Mouse (Mus musculus): ENCODE measurements at regions not wholly inside any gene's neighbourhood (a gene's known extent, or its start where the extent isn't known, plus 50 kb on each side); places are given as distances from the start of the nearest gene placed in this dataset.

DNA sequence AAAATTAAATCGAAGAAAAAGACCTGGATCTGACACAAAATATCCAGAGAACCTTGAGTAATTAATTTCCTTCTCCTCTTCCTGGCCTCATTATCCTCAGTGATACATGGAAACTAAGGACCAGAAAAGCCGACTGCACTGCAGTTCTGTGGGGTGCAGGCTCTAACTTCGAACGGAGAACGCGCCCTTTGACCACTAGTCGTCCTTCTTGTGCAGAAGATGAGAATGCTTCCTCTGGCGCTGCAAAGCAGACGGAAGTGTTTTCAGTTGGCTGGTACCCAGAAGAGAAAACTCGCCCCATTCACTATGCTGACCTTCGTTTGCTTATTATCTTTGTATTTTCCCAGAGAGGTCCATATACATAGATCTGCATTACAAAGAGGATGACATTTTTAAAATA, 117.7 kb downstream of the Csl start:
- peak; percentile 51 for DNase-seq (ENCODE audit: low read depth, low spot score)

DNA sequence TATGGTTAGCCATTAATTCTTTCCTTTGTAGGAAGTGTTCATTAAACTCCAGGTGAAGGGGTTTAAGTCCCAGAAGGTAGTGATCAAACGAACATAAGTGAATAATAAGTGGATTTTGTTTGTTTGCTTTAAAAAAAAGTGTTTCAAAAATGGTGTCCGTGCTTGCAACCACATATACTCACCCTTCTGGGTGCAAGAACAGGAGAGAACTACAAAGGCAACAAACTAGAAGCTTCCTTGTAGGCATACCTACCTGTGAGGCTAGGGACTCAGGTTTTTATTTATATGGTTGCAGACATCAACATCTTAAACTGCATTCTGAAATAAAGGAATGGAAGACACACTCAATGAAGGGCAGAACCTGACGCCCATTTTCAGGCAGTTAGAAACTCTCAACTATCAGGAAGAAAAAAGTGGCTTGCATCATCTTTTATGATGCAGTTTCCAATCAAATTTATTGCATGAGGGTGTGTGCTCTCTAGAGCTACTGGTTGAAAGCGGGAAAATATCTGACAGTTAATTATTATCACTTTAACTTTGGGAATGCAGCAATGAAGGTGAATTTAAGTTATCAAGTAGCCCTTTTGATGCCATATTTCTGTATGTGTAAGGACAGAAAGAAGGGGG, 117.1 kb downstream of the Csl start:
- no peak for DNase-seq (ENCODE audit: low read depth, low spot score)

DNA sequence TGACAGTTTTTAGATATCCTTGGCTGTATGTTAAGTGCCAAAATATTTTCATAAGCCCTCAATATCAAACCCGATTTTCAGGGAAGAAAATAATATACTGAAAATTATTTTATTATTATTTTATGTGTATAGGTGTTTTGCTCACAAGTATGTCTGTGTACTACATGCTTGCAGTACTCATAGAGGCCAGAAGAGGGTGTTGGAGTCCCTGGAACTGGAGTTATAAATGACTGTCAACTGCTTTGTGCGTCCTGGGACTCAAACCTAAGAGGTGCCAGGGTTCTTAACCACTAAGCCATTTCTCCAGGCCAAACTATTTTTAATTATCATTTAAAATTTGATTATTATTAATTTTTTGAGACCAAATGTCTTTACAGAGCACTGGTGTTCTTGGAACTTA, 114.5 kb downstream of the Csl start:
- peak; percentile 63 for DNase-seq (ENCODE audit: low read depth, low spot score)

DNA sequence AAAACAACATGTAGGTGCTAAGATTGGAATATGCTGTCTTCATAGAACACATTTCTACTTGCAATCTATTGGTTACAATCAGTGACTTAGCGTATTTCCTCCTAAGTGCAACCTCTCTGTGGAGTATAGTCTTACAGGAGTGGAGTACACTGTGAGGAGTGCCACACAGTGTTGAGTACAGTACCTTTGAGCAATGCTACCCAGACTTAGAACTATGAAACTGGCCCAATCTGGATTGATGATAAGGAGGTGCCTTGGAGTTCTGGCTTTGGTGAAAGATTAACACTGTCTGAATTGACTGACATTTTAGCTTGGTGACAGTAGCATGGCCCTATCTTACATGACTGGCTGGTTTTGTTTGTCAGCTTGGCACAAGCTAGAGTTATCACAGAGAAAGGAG, 107.4 kb downstream of the Csl start:
- DNase-seq (ENCODE audit: low read depth, low spot score): no peak

DNA sequence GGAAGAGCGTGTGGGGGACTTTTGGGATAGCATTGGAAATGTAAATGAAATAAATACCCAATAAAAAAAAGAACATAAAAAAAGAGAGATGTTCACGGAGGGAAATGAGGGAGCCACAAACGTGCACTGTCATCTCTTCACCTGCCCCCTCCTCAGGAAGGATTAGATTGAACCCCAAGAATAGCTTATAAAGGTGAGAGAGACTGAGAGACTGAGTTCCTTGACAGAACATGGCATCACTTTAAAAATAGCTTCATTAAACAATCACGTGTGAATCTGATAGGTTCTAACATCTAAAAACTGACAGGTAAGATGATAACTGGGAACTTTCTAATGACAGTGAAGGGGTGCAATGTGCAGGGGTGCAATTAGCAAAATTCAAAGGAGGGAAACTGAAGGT, 105.2 kb downstream of the Csl start:
- no peak for DNase-seq (ENCODE audit: low read depth, low spot score)

DNA sequence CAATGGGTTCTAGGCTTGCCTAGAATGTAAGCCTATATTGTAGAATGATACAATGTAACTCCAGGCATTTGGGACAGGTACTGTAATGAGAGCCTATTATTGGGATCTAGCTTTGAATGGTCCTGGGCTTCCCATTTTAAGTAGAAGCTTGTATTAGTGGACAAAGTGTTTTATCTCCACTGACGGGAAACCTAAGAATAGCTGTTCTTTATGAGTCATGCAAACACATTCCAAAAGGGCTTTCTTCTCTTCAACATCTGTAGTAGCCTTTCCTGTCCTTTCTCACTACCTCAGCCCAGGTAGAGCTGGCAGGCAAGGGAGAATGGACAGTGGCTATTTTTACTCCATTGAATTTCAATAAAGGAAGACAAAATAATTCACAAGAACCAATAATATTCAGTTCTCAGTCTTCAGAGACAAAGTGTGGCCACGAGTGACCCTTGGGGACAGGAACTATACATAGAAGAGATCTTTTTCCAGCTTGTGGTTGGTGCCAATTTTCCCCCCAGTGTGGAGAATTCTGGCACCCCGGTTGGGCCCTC, 82.8 kb downstream of the Csl start:
- DNase-seq (ENCODE audit: low read depth, low spot score): no peak

DNA sequence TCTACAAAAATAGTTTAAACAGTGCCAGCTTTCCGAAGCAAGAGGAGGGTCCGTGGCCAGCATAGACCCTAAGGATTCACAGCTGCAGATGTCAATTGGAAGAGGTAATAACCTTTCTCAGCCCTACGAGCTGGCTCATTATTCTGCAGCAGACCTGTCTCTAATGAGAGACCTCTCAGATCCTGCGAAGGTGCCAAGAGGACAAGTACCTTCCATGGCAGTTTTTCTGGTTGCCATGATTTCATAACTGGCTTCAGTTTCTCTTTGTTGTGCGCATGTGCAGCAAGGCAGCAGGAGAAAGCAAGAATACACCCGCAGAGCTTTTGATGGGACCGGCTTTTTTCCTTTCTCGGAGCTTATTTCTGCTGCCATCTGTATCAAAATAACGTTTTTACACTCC, 81.4 kb downstream of the Csl start:
- DNase-seq (ENCODE audit: low read depth, low spot score): no peak

DNA sequence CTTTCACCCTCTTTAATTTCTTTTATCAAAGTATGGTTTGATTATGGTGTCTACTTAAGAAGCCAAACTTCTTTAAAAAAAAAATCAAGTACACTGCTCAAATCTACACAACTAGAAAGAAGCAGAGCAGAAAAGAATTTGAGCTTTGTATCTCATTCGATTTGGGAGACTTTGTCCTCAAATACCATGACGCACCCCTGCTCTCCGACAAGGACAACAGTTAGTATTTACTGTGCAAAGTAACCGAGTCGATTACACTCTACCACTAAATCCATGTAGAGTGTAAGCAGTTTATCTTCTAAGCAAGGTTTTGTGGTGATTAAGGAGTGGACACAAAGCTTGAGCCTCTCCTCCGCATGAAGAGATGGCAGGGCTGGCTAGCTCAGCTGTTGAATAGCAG, 79.6 kb downstream of the Csl start:
- no peak for DNase-seq (ENCODE audit: low read depth, low spot score)

DNA sequence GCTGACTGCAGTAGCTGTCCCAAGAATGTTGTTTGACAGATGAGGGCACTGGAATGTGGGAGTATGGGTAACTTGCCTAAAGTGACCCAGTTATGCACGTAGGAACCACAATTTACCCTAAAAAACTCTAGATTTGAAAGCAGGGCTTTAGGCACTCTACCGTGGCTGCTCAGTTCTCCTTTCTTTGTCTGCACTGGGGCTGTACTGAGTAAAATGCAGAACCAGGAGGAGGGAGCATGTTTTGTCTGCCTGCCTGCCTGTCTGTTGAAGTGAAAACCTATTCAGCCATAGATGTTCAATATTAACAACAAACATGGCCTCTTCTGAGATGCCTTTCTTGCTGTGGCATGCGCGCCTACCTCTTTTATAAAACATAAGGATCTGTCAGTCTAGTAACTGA, 77.5 kb downstream of the Csl start:
- DNase-seq (ENCODE audit: low read depth, low spot score): no peak

DNA sequence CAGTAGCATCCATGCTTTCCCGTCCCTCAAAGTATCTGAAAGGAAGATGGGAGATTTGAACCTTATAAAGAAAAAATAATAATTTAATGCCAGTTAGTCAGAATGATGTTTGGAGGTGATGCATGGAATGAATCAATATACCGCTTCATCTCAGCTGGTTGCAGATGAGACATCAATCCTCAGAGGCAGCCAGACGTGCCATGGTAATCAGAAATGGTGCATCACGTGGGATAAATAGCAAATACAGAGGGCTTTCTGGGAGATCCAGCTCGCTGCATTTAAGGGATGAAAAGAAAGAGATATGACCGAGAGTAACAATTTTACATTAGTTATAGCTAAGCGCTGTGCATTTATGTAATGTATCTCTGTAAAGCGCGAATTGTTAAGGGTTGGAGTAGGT, 77.1 kb downstream of the Csl start:
- no peak for DNase-seq (ENCODE audit: low read depth, low spot score)

DNA sequence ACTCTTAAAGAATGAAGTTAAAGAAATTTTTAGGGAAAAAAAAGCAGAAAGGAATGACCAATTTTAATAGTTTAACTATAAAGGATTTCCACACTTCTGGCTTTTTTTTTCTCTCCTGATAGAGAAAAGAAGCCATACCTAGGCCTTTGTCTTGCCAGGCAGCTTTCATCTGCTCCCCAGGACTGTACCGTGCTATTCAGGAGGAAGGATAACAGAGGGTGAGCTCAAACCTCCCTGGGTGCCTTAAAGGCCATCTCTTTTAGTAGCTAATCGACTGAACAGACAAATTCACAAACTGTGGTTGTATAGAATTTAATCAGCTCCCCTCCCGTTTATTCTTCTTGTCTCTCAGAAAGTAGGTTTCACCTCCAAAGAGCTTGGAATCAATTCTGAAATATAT, 76.1 kb downstream of the Csl start:
- DNase-seq (ENCODE audit: low read depth, low spot score): no peak

DNA sequence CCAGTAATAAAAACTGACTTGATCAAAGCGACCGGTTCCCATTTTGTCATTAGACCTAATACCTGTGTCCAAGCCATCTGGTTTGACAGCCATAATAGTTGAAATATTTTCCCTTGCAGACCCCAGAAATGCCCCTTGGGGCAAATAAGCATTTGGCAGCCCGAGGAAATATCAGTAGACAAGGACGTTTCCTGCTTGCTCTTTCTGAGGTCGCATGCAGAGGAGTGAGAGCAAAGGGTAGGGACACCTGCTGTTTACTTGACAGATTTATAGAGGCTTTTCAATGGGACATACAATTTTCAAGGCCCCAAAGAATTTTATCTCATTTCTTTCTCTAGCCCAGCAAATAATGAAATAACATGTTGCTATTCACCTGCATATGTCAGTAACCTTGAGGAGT, 73.5 kb downstream of the Csl start:
- DNase-seq (ENCODE audit: low read depth, low spot score): no peak

DNA sequence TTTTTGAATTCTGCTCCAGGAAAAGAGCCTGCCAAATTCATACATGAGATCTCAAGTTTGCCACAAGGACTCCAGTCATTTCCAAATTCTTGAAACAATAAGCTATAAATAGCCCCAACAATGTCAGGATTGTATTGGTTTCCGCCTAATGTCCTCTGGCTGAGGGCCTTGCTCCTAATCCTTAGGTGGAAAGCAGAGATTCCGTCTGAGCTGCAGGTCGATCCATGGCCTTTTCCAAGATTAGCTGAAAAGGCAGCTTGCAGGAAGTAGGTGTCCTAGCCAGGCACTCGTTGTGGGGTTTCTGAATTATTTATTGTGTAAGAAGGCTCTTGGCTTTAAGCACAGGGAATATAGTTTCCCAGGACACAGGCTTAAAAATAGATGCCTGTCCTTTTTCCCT, 72.4 kb downstream of the Csl start:
- DNase-seq (ENCODE audit: low read depth, low spot score): no peak

DNA sequence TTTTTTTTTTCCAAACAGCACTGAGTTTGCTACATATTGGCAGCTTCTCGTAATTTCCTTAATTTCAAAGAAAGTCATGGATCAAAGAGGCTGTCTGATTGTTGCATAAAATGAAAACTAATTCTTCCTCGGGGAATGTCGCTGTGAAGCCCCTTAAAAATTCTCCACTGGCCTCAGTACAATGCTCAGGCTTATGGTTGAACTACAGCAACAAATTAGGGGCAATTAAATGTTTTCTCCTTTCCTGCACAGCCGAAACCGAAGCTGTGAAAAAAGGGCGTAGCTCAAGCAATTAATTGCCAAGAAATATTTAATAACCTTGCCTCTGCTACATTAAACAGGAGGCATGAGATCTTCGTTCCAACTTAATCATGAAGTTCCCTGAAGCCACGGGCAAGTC, 61.8 kb downstream of the Csl start:
- DNase-seq (ENCODE audit: low read depth, low spot score): no peak

DNA sequence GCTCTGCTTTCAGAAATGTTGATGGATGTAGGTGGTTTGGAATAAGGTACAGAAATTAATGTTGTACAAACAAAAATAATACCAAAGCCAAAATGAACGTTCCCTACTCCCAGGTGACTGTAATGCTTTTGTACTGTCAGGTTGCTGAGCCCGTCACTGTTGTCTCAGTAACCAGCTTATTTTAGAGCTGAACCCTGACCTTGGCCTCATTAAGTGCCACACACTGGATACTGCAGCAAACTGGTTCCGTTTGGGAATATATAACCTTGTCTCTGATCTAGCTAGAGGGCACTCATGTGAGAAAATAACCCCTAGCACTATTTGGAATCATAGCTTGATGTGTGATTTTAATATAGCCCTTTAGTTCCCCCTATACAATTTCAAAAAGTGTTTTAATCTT, 60.0 kb downstream of the Csl start:
- DNase-seq (ENCODE audit: low read depth, low spot score): no peak

DNA sequence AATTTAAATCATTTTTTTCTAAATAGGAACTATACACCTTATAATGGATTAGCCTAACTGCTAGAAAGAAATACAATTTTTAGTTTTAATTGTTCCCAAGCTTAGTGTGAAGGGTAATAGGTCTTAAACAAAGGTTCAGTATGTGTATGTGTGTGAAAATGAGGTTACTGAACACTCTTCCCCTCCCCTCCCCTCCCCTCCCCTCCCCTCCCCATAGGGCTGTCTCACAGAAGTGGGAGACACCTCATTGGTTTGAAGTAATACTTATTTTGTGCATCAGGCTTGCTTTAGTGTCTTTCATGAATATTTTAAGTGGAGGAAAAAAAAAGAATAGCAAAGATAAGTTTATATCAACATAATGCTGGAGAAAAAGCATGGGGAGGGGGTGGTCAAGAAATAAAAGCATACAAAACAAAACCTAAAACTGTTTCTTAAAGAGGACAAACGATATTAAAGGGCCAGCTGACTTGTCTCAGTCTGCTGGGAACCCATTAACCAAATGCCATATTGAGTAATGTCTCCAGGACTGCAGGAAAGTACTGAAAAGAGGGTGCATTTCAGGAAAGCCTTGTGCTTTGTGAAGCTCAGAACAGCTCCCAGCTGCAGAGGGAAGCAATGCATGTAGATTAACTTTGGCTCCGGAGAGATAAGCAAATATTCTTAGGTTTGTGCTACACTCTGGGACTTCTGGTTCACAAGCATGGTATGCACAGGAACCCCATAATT, 59.2 kb downstream of the Csl start:
- DNase-seq (ENCODE audit: low read depth, low spot score): no peak

Data from ZHBTc4 (cell line).